ENCODE assay signal across 15 mouse cellular contexts in the genomic region with DNA sequence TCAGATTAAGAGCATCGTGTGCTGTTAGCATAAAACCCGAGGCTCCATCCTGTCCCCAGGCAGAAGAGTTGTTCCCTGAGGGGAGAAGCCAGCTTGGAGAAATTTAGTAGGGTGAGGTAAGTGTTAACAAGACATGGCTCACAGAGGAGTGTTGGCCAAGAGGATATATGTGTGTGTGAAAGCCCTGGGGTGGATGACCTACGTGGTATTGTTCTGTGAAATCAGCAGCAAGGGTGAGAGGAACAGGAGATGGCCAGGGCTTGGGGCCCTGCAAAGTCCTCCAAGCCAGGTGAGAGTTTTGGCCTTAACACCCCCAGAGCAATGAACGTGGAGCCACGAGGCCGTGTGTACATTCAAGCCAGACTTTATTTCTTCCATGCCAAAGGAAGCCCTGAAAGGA. TPM values are rescaled to one million over a fixed set of nuclear protein-coding genes. Genes with fewer than 3 reads are reported as not detected.
DNase-seq lines count a peak whose midpoint lies in the region; ATAC-seq and TF ChIP-seq lines count a peak whose summit lies in the region.
"Had no signal": no experiment of that assay in that cellular context is flagged by ENCODE, and none has a peak within 500 bp of the region (broad histone marks: within the 10 kb centered on the region; RNA-seq: fewer than 3 reads in every experiment).

No protein-coding gene starts in this region.

- H3K27me3 ChIP-seq in heart, embryonic 13.5 days (replicated peaks): no peaks in the 10 kb centered on the region
- H3K27me3 ChIP-seq in midbrain, postnatal 0 days (ENCODE audit: insufficient read depth, low read length): no peaks in the 10 kb centered on the region
- H3K27me3 ChIP-seq in midbrain, embryonic 11.5 days (ENCODE audit: control insufficient read depth, insufficient read depth, low read length): no peaks in the 10 kb centered on the region
- H3K27me3 ChIP-seq in forebrain, embryonic 15.5 days: no peaks in the 10 kb centered on the region
- H3K27me3 ChIP-seq in limb, embryonic 15.5 days: no peaks in the 10 kb centered on the region
- H3K27me3 ChIP-seq: liver, embryonic 15.5 days had no signal

- H3K9me3 ChIP-seq in heart, embryonic 13.5 days: no peaks in the 10 kb centered on the region
- H3K9me3 ChIP-seq in midbrain, postnatal 0 days (ENCODE audit: low read length): no peaks in the 10 kb centered on the region
- H3K9me3 ChIP-seq in midbrain, embryonic 11.5 days (ENCODE audit: control insufficient read depth, low read length): no peaks in the 10 kb centered on the region
- no peaks in the 10 kb centered on the region for H3K9me3 ChIP-seq in forebrain, embryonic 15.5 days
- H3K9me3 ChIP-seq in limb, embryonic 15.5 days: no peaks in the 10 kb centered on the region
- H3K9me3 ChIP-seq: liver, embryonic 15.5 days had no signal

- WGBS in heart, embryonic 13.5 days: 40% methylated on average over 6 of the region's 6 CpGs
- WGBS in midbrain, postnatal 0 days: 34% methylated on average over 6 of the region's 6 CpGs
- WGBS in midbrain, embryonic 11.5 days: 56% methylated on average over 6 of the region's 6 CpGs
- 48% methylated on average over 6 of the region's 6 CpGs for WGBS in forebrain, embryonic 15.5 days
- 18% methylated on average over 6 of the region's 6 CpGs for WGBS in limb, embryonic 15.5 days

- TF ChIP-seq CTCF in midbrain, postnatal 0 days (IDR thresholded peaks at IDR 0.05): no peak

- no peak for DNase-seq in heart, adult 18-20 months
- DNase-seq in midbrain, postnatal 0 days (ENCODE audit: low spot score): no peak
- no peak for DNase-seq in midbrain, embryonic 11.5 days (ENCODE audit: low spot score, missing footprints)
- DNase-seq in kidney, postnatal 10 days: no peak
- no peak for DNase-seq in thymus, postnatal 10 days (ENCODE audit: low spot score in 2 of 2)
- DNase-seq: adrenal gland, adult 8-10 months; cerebellum, adult 18-20 months; lung, postnatal 36 days; right cerebral cortex, adult 18-20 months had no signal

- ATAC-seq in heart, embryonic 13.5 days (ENCODE audit: extremely low read depth, insufficient number of reproducible peaks, low FRiP score, low TSS enrichment): no peak
- no peak for ATAC-seq in midbrain, postnatal 0 days (ENCODE audit: low FRiP score)
- no peak for ATAC-seq in midbrain, embryonic 11.5 days (ENCODE audit: low FRiP score)
- no peak for ATAC-seq in forebrain, embryonic 15.5 days (replicated peaks)
- no peak for ATAC-seq in limb, embryonic 15.5 days (ENCODE audit: insufficient number of reproducible peaks, low FRiP score, low TSS enrichment, low read depth)
- ATAC-seq: intestine, postnatal 0 days had no signal

- no peak overlapping the region for H3K4me3 ChIP-seq in heart, embryonic 13.5 days
- no peak overlapping the region for H3K4me3 ChIP-seq in midbrain, postnatal 0 days (ENCODE audit: low read depth, low read length)
- no peak overlapping the region for H3K4me3 ChIP-seq in midbrain, embryonic 11.5 days (ENCODE audit: low read depth, low read length)
- H3K4me3 ChIP-seq in forebrain, embryonic 15.5 days: no peak overlapping the region
- H3K4me3 ChIP-seq in limb, embryonic 15.5 days: no peak overlapping the region
- H3K4me3 ChIP-seq: liver, embryonic 15.5 days had no signal

- no peak overlapping the region for H3K27ac ChIP-seq in heart, embryonic 13.5 days (replicated peaks)
- no peak overlapping the region for H3K27ac ChIP-seq in midbrain, postnatal 0 days (ENCODE audit: low read depth, low read length)
- H3K27ac ChIP-seq in midbrain, embryonic 11.5 days (ENCODE audit: low read depth, low read length): no peak overlapping the region
- 0 out of 2 replicates have a peak overlapping the region, but pooled peaks have one; percentile 15 for H3K27ac ChIP-seq in forebrain, embryonic 15.5 days (replicated peaks)
- peak overlapping the region; percentile 35; the same call in 1 of the 2 replicates for H3K27ac ChIP-seq in limb, embryonic 15.5 days
- H3K27ac ChIP-seq: kidney, postnatal 0 days; liver, embryonic 15.5 days had no signal

- no peak overlapping the region for H3K4me2 ChIP-seq in heart, embryonic 13.5 days
- no peak overlapping the region for H3K4me2 ChIP-seq in midbrain, postnatal 0 days (ENCODE audit: low read depth, low read length, poor library complexity, severe bottlenecking)
- H3K4me2 ChIP-seq in midbrain, embryonic 11.5 days: no peak overlapping the region
- no peak overlapping the region for H3K4me2 ChIP-seq in forebrain, embryonic 15.5 days (replicated peaks)
- H3K4me2 ChIP-seq in limb, embryonic 15.5 days: no peak overlapping the region
- H3K4me2 ChIP-seq: liver, embryonic 15.5 days had no signal

- H3K9ac ChIP-seq in heart, embryonic 13.5 days: 0 out of 2 replicates have a peak overlapping the region, but pooled peaks have one; percentile 35
- 0 out of 2 replicates have a peak overlapping the region, but pooled peaks have one; percentile 29 for H3K9ac ChIP-seq in midbrain, postnatal 0 days (replicated peaks; ENCODE audit: low read length, poor library complexity, severe bottlenecking)
- H3K9ac ChIP-seq in midbrain, embryonic 11.5 days (ENCODE audit: low read length): no peak overlapping the region
- no peak overlapping the region for H3K9ac ChIP-seq in forebrain, embryonic 15.5 days (replicated peaks)
- no peak overlapping the region for H3K9ac ChIP-seq in limb, embryonic 15.5 days
- H3K9ac ChIP-seq: liver, embryonic 15.5 days had no signal

- peaks cover 37% of the 10 kb centered on the region for H3K4me1 ChIP-seq in heart, embryonic 13.5 days
- no peaks in the 10 kb centered on the region for H3K4me1 ChIP-seq in midbrain, postnatal 0 days (ENCODE audit: insufficient read depth, low read length)
- H3K4me1 ChIP-seq in midbrain, embryonic 11.5 days (ENCODE audit: control insufficient read depth, insufficient read depth, low read length): peaks cover 15% of the 10 kb centered on the region
- H3K4me1 ChIP-seq in forebrain, embryonic 15.5 days: peaks cover 19% of the 10 kb centered on the region
- peaks cover 54% of the 10 kb centered on the region for H3K4me1 ChIP-seq in limb, embryonic 15.5 days

- no peaks in the 10 kb centered on the region for H3K36me3 ChIP-seq in heart, embryonic 13.5 days
- no peaks in the 10 kb centered on the region for H3K36me3 ChIP-seq in midbrain, postnatal 0 days (ENCODE audit: insufficient read depth, low read length)
- H3K36me3 ChIP-seq in midbrain, embryonic 11.5 days (ENCODE audit: control insufficient read depth, insufficient read depth, low read length): no peaks in the 10 kb centered on the region
- no peaks in the 10 kb centered on the region for H3K36me3 ChIP-seq in forebrain, embryonic 15.5 days
- 0 out of 2 replicates have a peak, but pooled peaks cover 2% of the 10 kb centered on the region for H3K36me3 ChIP-seq in limb, embryonic 15.5 days
- H3K36me3 ChIP-seq: liver, embryonic 15.5 days had no signal

RNA-seq across cellular contexts. Expression of gene Ece1, which starts 14.8 kb away (rescaled TPM):
- 77.4 and 78.9 TPM in 2 replicates for polyA plus RNA-seq in heart, embryonic 13.5 days (2015; fragmentation: Nextera tagmentation; extraction: Ambion mirVana)
- 100 to 1,000 TPM; 105 to 121 TPM for total RNA-seq in heart, adult 18-20 months (2021)
- 36.3 and 51.9 TPM in 2 replicates for total RNA-seq in midbrain, postnatal 0 days (2014; rRNA removed)
- polyA plus RNA-seq in midbrain, postnatal 0 days (2015; fragmentation: Nextera tagmentation; extraction: Ambion mirVana): 23.2 and 23.7 TPM in 2 replicates
- 26.6 and 27.5 TPM in 2 replicates for polyA plus RNA-seq in midbrain, embryonic 11.5 days (2014; fragmentation: Nextera tagmentation; extraction: Ambion mirVana)
- polyA plus RNA-seq in forebrain, embryonic 15.5 days (2015; fragmentation: Nextera tagmentation; extraction: Ambion mirVana): 10.1 and 11.2 TPM in 2 replicates
- polyA plus RNA-seq in limb, embryonic 15.5 days (2015; fragmentation: Nextera tagmentation; extraction: Ambion mirVana): 39.0 and 52.5 TPM in 2 replicates

Comparison
In these comparisons a context has a peak if more than half of its experiments do, and no peak if none do; other contexts are left out.
1. H3K9ac ChIP-seq: peak in heart, embryonic 13.5 days (single experiment) and midbrain, postnatal 0 days (single experiment); none in midbrain, embryonic 11.5 days (single experiment), forebrain, embryonic 15.5 days (single experiment) and limb, embryonic 15.5 days (single experiment).
2. H3K27ac ChIP-seq: peak in forebrain, embryonic 15.5 days (single experiment) and limb, embryonic 15.5 days (single experiment); none in heart, embryonic 13.5 days (single experiment), midbrain, postnatal 0 days (single experiment) and midbrain, embryonic 11.5 days (single experiment).